Mouse (Mus musculus) forebrain, embryonic 14.5 days (tissue): ENCODE measurements at regions not wholly inside any gene's neighbourhood (a gene's known extent, or its start where the extent isn't known, plus 50 kb on each side); places are given as distances from the start of the nearest gene placed in this dataset.
A peak's percentile ranks its signal among the peaks of the same experiment; 100 is the strongest.

Source experiments
- ATAC-seq: fragments of 200-750 bp; cut with Nextera tagmentation; 2 replicates; pipeline ENCODE4 v1.8.0; 2017; ENCODE audit warnings: mild to moderate bottlenecking, moderate library complexity
- DNase-seq: peaks from one replicate; pipeline ENCODE4 v3.0.0-alpha.2; 2015; ENCODE audit warnings: low spot score
- H3K27ac ChIP-seq: fragments of 300-500 bp; sonication (generic); 2 replicates; pipeline ENCODE4 v1.5.1; 2014; ENCODE audit warnings: low read depth, mild to moderate bottlenecking, control low read depth, low read length, moderate library complexity
- H3K27me3 ChIP-seq: fragments of 300-500 bp; sonication (generic); replicated peaks from 2 replicates; pipeline ENCODE4 v1.6.1; 2014; ENCODE audit warnings: low read length, control low read depth, mixed read lengths; ENCODE audit not compliant: control insufficient read depth, insufficient read depth
- H3K36me3 ChIP-seq: fragments of 300-500 bp; sonication (generic); 2 replicates; pipeline ENCODE4 v1.6.1; 2014; ENCODE audit warnings: low read length, control low read depth; ENCODE audit not compliant: control insufficient read depth, insufficient read depth
- H3K4me1 ChIP-seq: fragments of 300-500 bp; sonication (generic); 2 replicates; pipeline ENCODE4 v1.6.1; 2014; ENCODE audit warnings: antibody characterized with exemption, low read length, control low read depth; ENCODE audit not compliant: control insufficient read depth, insufficient read depth
- H3K4me2 ChIP-seq: fragments of 300-500 bp; sonication (generic); 2 replicates; pipeline ENCODE4 v1.6.1; 2014; ENCODE audit warnings: mild to moderate bottlenecking, control low read depth, low read length
- H3K4me3 ChIP-seq: fragments of 300-500 bp; sonication (generic); 2 replicates; pipeline ENCODE4 v1.5.1; 2014; ENCODE audit warnings: low read depth, low read length, control low read depth
- H3K9ac ChIP-seq: fragments of 300-500 bp; sonication (generic); 2 replicates; pipeline ENCODE4 v1.6.1; 2014; ENCODE audit warnings: mild to moderate bottlenecking, low read length, control low read depth, moderate library complexity
- H3K9me3 ChIP-seq: fragments of 300-500 bp; sonication (generic); replicated peaks from 2 replicates; pipeline ENCODE4 v1.6.1; 2016; ENCODE audit warnings: low read length, control low read depth, mixed read lengths; ENCODE audit not compliant: control insufficient read depth
- WGBS: fragments of 180-500 bp; shearing (Covaris S2); extraction: QIAGEN DNeasy Blood & Tissue Kit; methylation state at CpG from one replicate; pipeline ENCODE4 v1.1.7; 2014; 5-methylcytosine and 5-hydroxymethylcytosine counted together

- Histone ChIP-seq H3K27ac (peak overlapping the region; percentile 29; the same call in 1 of the 2 replicates), H3K9me3 (no peaks in the 10 kb centered on the region), H3K36me3 (no peaks in the 10 kb centered on the region), H3K4me1 (peaks cover 8% of the 10 kb centered on the region), H3K27me3 (no peaks in the 10 kb centered on the region), H3K9ac (no peak overlapping the region), H3K4me2 (no peak overlapping the region), H3K4me3 (no peak overlapping the region)
- DNase-seq (peak; percentile 65), ATAC-seq (peak; percentile 79)
- WGBS, result 16% methylated on average over 3 of the region's 3 CpGs
Observed at GRCm38 (mm10) chr12:26734558-26734897, 265.5 kb downstream of the Cmpk2 start.

GRCm38 (mm10) chr12:26733822-26734557 lies 265.0 kb downstream of the Cmpk2 start:
- Histone ChIP-seq H3K27ac (peak overlapping the region; percentile 29; the same call in 1 of the 2 replicates), H3K4me2 (no peak overlapping the region), H3K9ac (no peak overlapping the region), H3K36me3 (no peaks in the 10 kb centered on the region), H3K4me1 (peaks cover 8% of the 10 kb centered on the region), H3K4me3 (no peak overlapping the region), H3K27me3 (no peaks in the 10 kb centered on the region), H3K9me3 (no peaks in the 10 kb centered on the region)
- peak; percentile 44 for ATAC-seq
- 12% methylated on average over 4 of the region's 4 CpGs for WGBS
- peak; percentile 84 for DNase-seq

- Histone ChIP-seq H3K9ac (no peak overlapping the region), H3K4me2 (no peak overlapping the region), H3K4me1 (no peaks in the 10 kb centered on the region), H3K27me3 (no peaks in the 10 kb centered on the region), H3K27ac (no peak overlapping the region), H3K36me3 (no peaks in the 10 kb centered on the region), H3K4me3 (no peak overlapping the region), H3K9me3 (no peaks in the 10 kb centered on the region)
- no peak for DNase-seq
- 89% methylated on average over 1 of the region's 1 CpGs for WGBS
- no peak for ATAC-seq
Observed at GRCm38 (mm10) chr12:26723399-26723798, 254.4 kb downstream of the Cmpk2 start.

- Histone ChIP-seq H3K27me3 (no peaks in the 10 kb centered on the region), H3K27ac (no peak overlapping the region), H3K4me3 (no peak overlapping the region), H3K4me1 (no peaks in the 10 kb centered on the region), H3K36me3 (no peaks in the 10 kb centered on the region), H3K4me2 (no peak overlapping the region), H3K9me3 (no peaks in the 10 kb centered on the region), H3K9ac (no peak overlapping the region)
- ATAC-seq (no peak; the same call in 1 of the 2 replicates), DNase-seq (peak; percentile 54)
- 41% methylated on average over 1 of the region's 1 CpGs for WGBS
Observed at GRCm38 (mm10) chr12:26698838-26699237, 229.8 kb downstream of the Cmpk2 start.

- 76% methylated on average over 4 of the region's 4 CpGs for WGBS
- H3K4me2 ChIP-seq, result no peak overlapping the region
- no peaks in the 10 kb centered on the region for H3K36me3 ChIP-seq
- ATAC-seq, result no peak
- no peaks in the 10 kb centered on the region for H3K9me3 ChIP-seq
- no peak for DNase-seq
- no peaks in the 10 kb centered on the region for H3K27me3 ChIP-seq
- H3K27ac ChIP-seq, result no peak overlapping the region
- H3K4me1 ChIP-seq, result no peaks in the 10 kb centered on the region
- H3K9ac ChIP-seq, result no peak overlapping the region
- no peak overlapping the region for H3K4me3 ChIP-seq
Observed at GRCm38 (mm10) chr12:26688048-26688447, 219.0 kb downstream of the Cmpk2 start.

- WGBS, result 62% methylated on average over 3 of the region's 3 CpGs
- Histone ChIP-seq H3K27me3 (no peaks in the 10 kb centered on the region), H3K27ac (peak overlapping the region; percentile 28; the same call in 1 of the 2 replicates), H3K4me3 (no peak overlapping the region), H3K4me2 (no peak overlapping the region), H3K9ac (no peak overlapping the region), H3K36me3 (no peaks in the 10 kb centered on the region), H3K4me1 (peaks cover 7% of the 10 kb centered on the region), H3K9me3 (no peaks in the 10 kb centered on the region)
- DNase-seq, result no peak
- ATAC-seq, result no peak
Observed at GRCm38 (mm10) chr12:26680568-26680947, 211.6 kb downstream of the Cmpk2 start.

- no peak overlapping the region for H3K4me3 ChIP-seq
- no peaks in the 10 kb centered on the region for H3K9me3 ChIP-seq
- WGBS, result 46% methylated on average over 9 of the region's 9 CpGs
- H3K27ac ChIP-seq, result peak overlapping the region; percentile 80
- no peaks in the 10 kb centered on the region for H3K36me3 ChIP-seq
- no peak overlapping the region for H3K4me2 ChIP-seq
- peak; percentile 86 for DNase-seq
- ATAC-seq, result peak; percentile 93
- H3K9ac ChIP-seq, result no peak overlapping the region
- H3K4me1 ChIP-seq, result peaks cover 8% of the 10 kb centered on the region
- H3K27me3 ChIP-seq, result no peaks in the 10 kb centered on the region
Observed at GRCm38 (mm10) chr12:26679887-26680567, 211.0 kb downstream of the Cmpk2 start.

GRCm38 (mm10) chr12:26665466-26665865 lies 196.5 kb downstream of the Cmpk2 start:
- ATAC-seq (no peak), DNase-seq (no peak)
- Histone ChIP-seq H3K9me3 (no peaks in the 10 kb centered on the region), H3K27me3 (no peaks in the 10 kb centered on the region), H3K27ac (no peak overlapping the region), H3K4me1 (no peaks in the 10 kb centered on the region), H3K4me2 (no peak overlapping the region), H3K4me3 (no peak overlapping the region), H3K36me3 (no peaks in the 10 kb centered on the region), H3K9ac (no peak overlapping the region)
- WGBS, result 61% methylated on average over 4 of the region's 4 CpGs

GRCm38 (mm10) chr12:26654251-26654650 lies 185.2 kb downstream of the Cmpk2 start:
- 92% methylated on average over 2 of the region's 2 CpGs for WGBS
- Histone ChIP-seq H3K9me3 (no peaks in the 10 kb centered on the region), H3K4me3 (no peak overlapping the region), H3K4me1 (no peaks in the 10 kb centered on the region), H3K36me3 (no peaks in the 10 kb centered on the region), H3K27me3 (no peaks in the 10 kb centered on the region), H3K27ac (no peak overlapping the region), H3K9ac (no peak overlapping the region), H3K4me2 (no peak overlapping the region)
- DNase-seq (no peak), ATAC-seq (no peak)
